Comparison of ENCODE assay signal across 1 mouse cellular context in the genomic region with DNA sequence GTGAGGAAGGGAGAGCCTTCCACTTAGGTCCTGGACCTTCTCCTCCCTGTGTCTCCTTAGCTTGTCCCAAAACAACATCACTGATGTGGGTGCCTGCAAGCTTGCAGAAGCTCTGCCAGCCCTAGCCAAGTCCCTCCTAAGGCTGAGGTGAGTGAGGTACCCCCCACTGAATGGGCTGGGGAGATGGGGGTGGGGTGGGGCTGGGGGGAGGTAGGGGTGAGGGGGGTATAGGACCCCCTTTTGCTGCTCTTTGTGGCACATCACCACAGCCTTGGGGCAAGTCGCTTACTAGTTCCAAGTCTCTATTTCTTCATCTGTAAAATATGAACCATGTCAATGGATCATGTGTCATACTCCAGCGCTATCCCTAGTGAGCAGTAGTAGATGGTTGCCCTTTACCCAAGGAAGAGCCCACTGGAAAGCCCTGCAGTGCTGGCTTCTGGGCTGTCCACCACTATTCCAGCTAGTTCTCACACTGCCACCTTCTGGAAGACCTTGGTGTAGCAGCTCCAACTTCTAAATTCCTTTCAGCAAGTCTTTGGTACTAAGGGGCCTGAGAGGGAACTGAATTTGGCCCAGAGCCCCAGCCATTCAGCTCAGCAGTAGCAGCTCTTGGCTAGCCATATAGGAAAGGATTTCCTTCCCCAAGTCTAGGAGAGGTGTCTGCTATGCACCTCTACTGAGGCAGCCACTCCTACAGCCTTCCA.
A peak's percentile ranks its signal among the peaks of the same experiment; 100 is the strongest.
TF ChIP-seq lines count a peak whose summit lies in the region.

No protein-coding gene starts in this region.

TF ChIP-seq in CH12.LX, 34 proteins besides CTCF, POLR2A, EP300 and RAD21 (continued from another document):
- 0 out of 2 replicates have a peak, but pooled peaks have one; percentile 26 for TF ChIP-seq POLR2AphosphoS2 (IDR thresholded peaks at IDR 0.05; ENCODE audit: low read depth, low read length)
- peak; percentile 97 for TF ChIP-seq SMC3 (IDR thresholded peaks at IDR 0.05; ENCODE audit: low read depth, low read length)
